Mouse (Mus musculus) bone marrow macrophage, adult 2 months (primary cell): ENCODE measurements around the gene Esrrg.

Experiments
- CTCF ChIP-seq: IDR thresholded peaks from 2 replicates; pipeline ENCODE4 v1.5.1; 2012; ENCODE audit warnings: low read depth, mild to moderate bottlenecking, low read length, moderate library complexity
- POLR2A ChIP-seq: IDR thresholded peaks from 2 replicates; pipeline ENCODE4 v1.6.1; 2012; ENCODE audit warnings: mild to moderate bottlenecking, low read depth, low read length, borderline replicate concordance

DNA sequence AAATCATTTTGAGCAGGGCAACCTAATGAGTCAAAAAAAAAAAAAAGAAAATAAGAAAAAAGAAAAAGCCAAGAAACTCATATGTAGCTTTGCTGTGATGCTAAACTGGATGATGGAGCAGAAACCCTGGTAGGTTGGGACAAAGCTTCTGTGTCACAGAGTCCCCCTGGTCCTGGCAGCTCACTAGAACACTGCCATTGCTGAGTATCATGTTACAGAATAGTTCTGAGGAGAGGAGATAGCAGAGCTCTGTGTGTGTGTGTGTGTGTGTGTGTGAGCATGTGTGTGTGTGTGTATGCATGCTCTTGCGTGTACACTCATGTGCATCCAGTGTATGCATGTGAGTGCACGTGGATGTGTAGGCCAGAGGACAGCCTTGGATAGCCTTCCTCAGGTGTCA is 265.2 kb downstream of the Esrrg start:
- TF ChIP-seq CTCF (no peak), POLR2A (no peak)
